Mouse (Mus musculus) hindbrain, embryonic 14.5 days (tissue): ENCODE data around the gene Gpam. TPM values are rescaled to one million over a fixed set of nuclear protein-coding genes. Genes with fewer than 3 reads are reported as not detected.

ENCODE experiments used
- ATAC-seq: fragments of 200-750 bp; cut with Nextera tagmentation; 2 replicates; pipeline ENCODE4 v1.8.0; 2017; ENCODE audit warnings: moderate number of reproducible peaks, mild to moderate bottlenecking, moderate TSS enrichment, moderate library complexity; ENCODE audit not compliant: low FRiP score
- DNase-seq: peaks from one replicate; pipeline ENCODE4 v3.0.0-alpha.2; 2015; ENCODE audit warnings: low spot score
- H3K27ac ChIP-seq: fragments of 300-500 bp; sonication (generic); 2 replicates; pipeline ENCODE4 v1.5.1; 2014; ENCODE audit warnings: mild to moderate bottlenecking, moderate library complexity
- H3K27me3 ChIP-seq: fragments of 300-500 bp; sonication (generic); 2 replicates; pipeline ENCODE4 v1.6.1; 2014; ENCODE audit warnings: mild to moderate bottlenecking, low read length, mixed read lengths; ENCODE audit not compliant: control insufficient read depth, insufficient read depth
- H3K36me3 ChIP-seq: fragments of 300-500 bp; sonication (generic); replicated peaks from 2 replicates; pipeline ENCODE4 v1.6.1; 2014; ENCODE audit not compliant: control insufficient read depth, insufficient read depth
- H3K4me1 ChIP-seq: fragments of 300-500 bp; sonication (generic); replicated peaks from 2 replicates; pipeline ENCODE4 v1.6.1; 2014; ENCODE audit warnings: antibody characterized with exemption, low read length, mixed read lengths; ENCODE audit not compliant: control insufficient read depth, insufficient read depth
- H3K4me2 ChIP-seq: fragments of 300-500 bp; sonication (generic); replicated peaks from 2 replicates; pipeline ENCODE4 v1.6.1; 2014; ENCODE audit warnings: mild to moderate bottlenecking, moderate library complexity
- H3K4me3 ChIP-seq: fragments of 300-500 bp; sonication (generic); replicated peaks from 2 replicates; pipeline ENCODE4 v1.5.1; 2014; ENCODE audit warnings: mild to moderate bottlenecking, low read length
- H3K9ac ChIP-seq: fragments of 300-500 bp; sonication (generic); 2 replicates; pipeline ENCODE4 v1.6.1; 2014
- H3K9me3 ChIP-seq: fragments of 300-500 bp; sonication (generic); 2 replicates; pipeline ENCODE4 v1.6.1; 2016; ENCODE audit warnings: low read length; ENCODE audit not compliant: control insufficient read depth
- WGBS: fragments of 180-500 bp; shearing (Covaris S2); extraction: QIAGEN DNeasy Blood & Tissue Kit; methylation state at CpG from one replicate; pipeline ENCODE4 v1.1.7; 2014; 5-methylcytosine and 5-hydroxymethylcytosine counted together
- polyA plus RNA-seq: library from polyadenylated mRNA; unstranded; fragments of >200 nt; fragmentation: Nextera tagmentation; extraction: Ambion mirVana; gene quantifications from 2 replicates; pipeline ENCODE4 v1.2.1, GENCODE M21; 2014

Gpam gene
- polyA plus RNA-seq, 1 experiment from 2014 or later = 26.8 TPM

GRCm38 (mm10) chr19:55145136-55145535, 18.1 kb upstream of the Gpam start:
- DNase-seq = no peak
- no peak overlapping the region for H3K4me3 ChIP-seq
- no peaks in the 10 kb centered on the region for H3K36me3 ChIP-seq
- H3K27ac ChIP-seq = 0 out of 2 replicates have a peak overlapping the region, but pooled peaks have one; percentile 52
- H3K27me3 ChIP-seq = no peaks in the 10 kb centered on the region
- H3K4me2 ChIP-seq = no peak overlapping the region
- H3K9me3 ChIP-seq = no peaks in the 10 kb centered on the region
- no peak overlapping the region for H3K9ac ChIP-seq
- no peak for ATAC-seq
- H3K4me1 ChIP-seq = 0 out of 2 replicates have a peak, but pooled peaks cover 6% of the 10 kb centered on the region
- 89% methylated on average over 2 of the region's 2 CpGs for WGBS

DNA sequence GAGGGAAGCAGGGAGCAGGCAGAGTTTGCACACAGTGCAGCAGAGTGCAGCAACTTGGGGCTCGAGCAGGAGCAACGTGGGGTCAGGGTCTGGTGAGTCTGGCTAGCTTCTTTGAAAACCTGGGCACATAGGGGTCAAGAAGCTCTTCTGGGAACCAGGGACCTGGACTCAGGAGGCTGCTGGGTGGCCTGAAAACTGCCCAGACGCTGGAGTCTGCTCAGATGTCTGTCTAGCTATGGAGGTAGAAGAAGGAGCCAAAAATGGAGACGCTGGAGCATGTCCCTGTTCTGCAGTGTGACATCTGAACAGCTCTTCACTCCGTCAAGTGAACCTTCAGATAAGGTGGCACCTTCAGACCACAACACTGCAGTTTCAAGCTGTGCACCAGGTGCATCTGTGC, 17.7 kb upstream of the Gpam start:
- Histone ChIP-seq H3K9ac (no peak overlapping the region), H3K4me3 (no peak overlapping the region), H3K4me2 (no peak overlapping the region), H3K27me3 (no peaks in the 10 kb centered on the region), H3K9me3 (no peaks in the 10 kb centered on the region), H3K27ac (0 out of 2 replicates have a peak overlapping the region, but pooled peaks have one; percentile 52), H3K36me3 (no peaks in the 10 kb centered on the region), H3K4me1 (0 out of 2 replicates have a peak, but pooled peaks cover 6% of the 10 kb centered on the region)
- no peak for ATAC-seq
- no peak for DNase-seq
- 45% methylated on average over 5 of the region's 5 CpGs for WGBS

DNA sequence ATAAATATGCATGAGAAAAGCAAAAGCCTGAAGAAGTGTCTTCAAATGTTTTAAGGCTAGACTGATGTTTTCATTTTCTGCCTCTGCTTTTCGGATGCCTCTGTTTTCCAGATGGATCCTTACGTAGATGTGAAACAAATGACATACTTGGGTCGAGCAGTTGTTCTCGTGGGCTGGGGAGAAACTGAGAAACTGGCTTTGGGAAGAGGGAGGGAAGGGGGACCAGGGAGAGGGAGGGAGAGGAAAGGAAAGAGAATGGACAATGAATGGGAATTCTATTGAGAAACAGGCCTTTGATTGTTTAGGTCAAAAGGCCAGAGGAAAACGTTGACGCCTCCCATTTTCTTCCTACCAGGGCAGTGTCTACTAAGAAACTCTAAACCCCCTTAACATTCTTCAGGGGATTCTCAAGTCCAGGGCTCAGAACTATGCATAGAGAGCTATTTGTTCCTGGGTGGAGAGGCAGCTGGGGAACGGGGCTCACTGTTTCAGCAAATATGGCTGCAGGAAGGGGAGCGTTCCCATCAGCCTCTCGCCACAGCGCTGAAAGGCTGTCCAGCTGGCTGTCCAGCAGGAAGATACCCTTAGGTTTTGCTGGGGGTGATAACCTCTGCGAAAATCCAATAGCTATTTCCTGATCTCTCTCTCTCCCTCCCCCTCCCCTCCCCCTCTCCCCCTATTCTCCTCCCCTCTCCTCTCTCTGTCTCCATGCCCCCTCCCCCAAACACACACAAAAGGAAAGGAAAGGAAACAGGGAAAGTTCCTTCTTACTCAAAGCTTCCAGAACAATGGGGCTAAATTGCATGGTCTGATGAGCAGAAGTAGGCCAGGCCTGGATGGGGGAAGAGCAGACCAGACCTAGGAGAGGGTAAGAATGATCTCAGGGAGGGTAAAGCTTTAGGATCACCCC, 16.6 kb upstream of the Gpam start:
- DNase-seq (no peak), ATAC-seq (peak; percentile 46; the same call in 1 of the 2 replicates)
- 8% methylated on average over 11 of the region's 11 CpGs for WGBS
- no peaks in the 10 kb centered on the region for H3K9me3 ChIP-seq
- H3K4me2 ChIP-seq = no peak overlapping the region
- no peaks in the 10 kb centered on the region for H3K27me3 ChIP-seq
- H3K9ac ChIP-seq = no peak overlapping the region
- 0 out of 2 replicates have a peak, but pooled peaks cover 6% of the 10 kb centered on the region for H3K4me1 ChIP-seq
- no peaks in the 10 kb centered on the region for H3K36me3 ChIP-seq
- H3K4me3 ChIP-seq = no peak overlapping the region
- H3K27ac ChIP-seq = peak overlapping the region; percentile 52

DNA sequence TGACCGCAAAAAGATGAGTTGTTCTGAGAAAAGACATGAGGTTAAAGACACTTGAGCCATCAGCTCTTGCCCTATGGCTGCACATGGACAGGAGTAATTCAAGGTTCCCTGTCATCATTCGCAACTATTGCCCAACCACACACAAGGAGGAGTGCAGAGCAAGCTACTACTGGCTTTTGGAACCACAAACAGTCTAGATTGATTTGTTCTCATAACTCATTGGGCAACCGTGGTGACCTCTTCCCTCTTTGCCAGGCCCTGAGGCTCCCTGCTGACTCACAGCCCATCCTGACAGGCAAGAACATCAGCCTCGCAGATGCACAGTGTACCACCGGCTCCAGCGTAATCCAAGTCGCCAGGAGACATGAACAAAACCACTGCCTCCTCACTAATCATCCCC, 12.3 kb upstream of the Gpam start:
- peaks cover 10% of the 10 kb centered on the region; the same call in 1 of the 2 replicates for H3K4me1 ChIP-seq
- H3K9me3 ChIP-seq = no peaks in the 10 kb centered on the region
- WGBS = 76% methylated on average over 7 of the region's 7 CpGs
- H3K27me3 ChIP-seq = no peaks in the 10 kb centered on the region
- no peak overlapping the region for H3K9ac ChIP-seq
- ATAC-seq = no peak
- no peak for DNase-seq
- H3K4me3 ChIP-seq = no peak overlapping the region
- no peaks in the 10 kb centered on the region for H3K36me3 ChIP-seq
- H3K4me2 ChIP-seq = no peak overlapping the region
- H3K27ac ChIP-seq = no peak overlapping the region

DNA sequence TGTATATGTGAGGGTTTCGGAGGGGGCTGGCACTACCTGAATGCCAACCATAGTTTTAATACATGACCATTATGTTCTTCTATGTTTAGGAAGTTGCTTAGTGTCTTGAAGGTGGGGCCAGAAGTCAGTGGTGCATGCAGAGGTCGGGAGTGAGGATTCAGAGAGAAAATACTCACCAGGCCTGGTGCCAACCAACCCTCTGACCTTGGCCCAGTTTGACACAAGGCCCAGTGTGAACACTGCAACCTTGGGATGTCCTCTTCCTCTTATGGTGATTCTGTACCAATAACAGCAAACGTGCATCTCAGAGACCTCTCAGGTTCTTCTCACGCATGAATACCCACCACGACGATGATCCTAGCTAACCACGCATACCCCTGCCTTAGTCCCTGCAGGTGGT, 11.5 kb upstream of the Gpam start:
- H3K4me1 ChIP-seq = peaks cover 9% of the 10 kb centered on the region; the same call in 1 of the 2 replicates
- DNase-seq (no peak), ATAC-seq (no peak)
- H3K4me2 ChIP-seq = no peak overlapping the region
- H3K9me3 ChIP-seq = no peaks in the 10 kb centered on the region
- WGBS = 78% methylated on average over 7 of the region's 7 CpGs
- H3K9ac ChIP-seq = no peak overlapping the region
- H3K27me3 ChIP-seq = no peaks in the 10 kb centered on the region
- H3K36me3 ChIP-seq = no peaks in the 10 kb centered on the region
- no peak overlapping the region for H3K4me3 ChIP-seq
- H3K27ac ChIP-seq = no peak overlapping the region

GRCm38 (mm10) chr19:55137884-55138283, 10.8 kb upstream of the Gpam start:
- H3K27me3 ChIP-seq = no peaks in the 10 kb centered on the region
- H3K4me1 ChIP-seq = peaks cover 4% of the 10 kb centered on the region; the same call in 1 of the 2 replicates
- H3K4me2 ChIP-seq = no peak overlapping the region
- no peaks in the 10 kb centered on the region for H3K9me3 ChIP-seq
- no peak overlapping the region for H3K4me3 ChIP-seq
- DNase-seq (no peak), ATAC-seq (peak; percentile 85; the same call in 1 of the 2 replicates)
- no peak overlapping the region for H3K9ac ChIP-seq
- WGBS = 13% methylated on average over 7 of the region's 7 CpGs
- H3K36me3 ChIP-seq = no peaks in the 10 kb centered on the region
- no peak overlapping the region for H3K27ac ChIP-seq

- DNase-seq (peak; percentile 52), ATAC-seq (no peak)
- Histone ChIP-seq H3K9ac (no peak overlapping the region), H3K27ac (no peak overlapping the region), H3K4me1 (peaks cover 4% of the 10 kb centered on the region; the same call in 1 of the 2 replicates), H3K4me2 (no peak overlapping the region), H3K4me3 (no peak overlapping the region), H3K27me3 (no peaks in the 10 kb centered on the region), H3K36me3 (no peaks in the 10 kb centered on the region), H3K9me3 (no peaks in the 10 kb centered on the region)
- 63% methylated on average over 4 of the region's 4 CpGs for WGBS
Measured at GRCm38 (mm10) chr19:55136693-55137427, 9.8 kb upstream of the Gpam start.

DNA sequence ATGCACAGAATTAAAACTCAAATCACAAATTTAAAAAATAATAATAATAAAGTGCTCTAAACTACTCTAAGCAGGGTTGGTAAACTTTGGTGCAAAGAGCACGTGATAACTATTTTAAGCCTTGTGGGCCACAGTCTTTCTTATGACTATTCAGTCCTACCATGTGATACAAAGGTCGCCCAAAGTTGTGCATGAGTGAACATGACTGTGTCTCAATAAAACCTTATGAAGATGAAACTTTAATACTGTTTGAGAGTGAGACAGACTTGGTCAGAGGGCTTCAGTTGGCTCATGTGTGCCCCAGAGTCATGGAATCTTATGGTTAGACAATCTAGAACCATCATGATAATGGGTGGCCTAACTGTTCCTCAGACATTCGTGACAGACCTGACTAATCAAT, 8.9 kb upstream of the Gpam start:
- WGBS = 91% methylated on average over 3 of the region's 3 CpGs

GRCm38 (mm10) chr19:55134521-55134920, 7.5 kb upstream of the Gpam start:
- Histone ChIP-seq H3K27me3 (no peaks in the 10 kb centered on the region), H3K27ac (no peak overlapping the region), H3K36me3 (no peaks in the 10 kb centered on the region), H3K4me1 (peaks cover 4% of the 10 kb centered on the region; the same call in 1 of the 2 replicates), H3K4me2 (no peak overlapping the region), H3K9ac (no peak overlapping the region), H3K9me3 (no peaks in the 10 kb centered on the region), H3K4me3 (no peak overlapping the region)
- 81% methylated on average over 9 of the region's 9 CpGs for WGBS
- ATAC-seq = no peak
- DNase-seq = no peak

More for the DNA sequence above, 8.9 kb upstream of the Gpam start:
- Histone ChIP-seq H3K9me3 (no peaks in the 10 kb centered on the region), H3K9ac (no peak overlapping the region), H3K4me1 (peaks cover 4% of the 10 kb centered on the region; the same call in 1 of the 2 replicates), H3K27ac (no peak overlapping the region), H3K4me3 (no peak overlapping the region), H3K27me3 (no peaks in the 10 kb centered on the region), H3K4me2 (no peak overlapping the region), H3K36me3 (no peaks in the 10 kb centered on the region)
- DNase-seq (no peak), ATAC-seq (no peak)
